Mouse (Mus musculus) megakaryocyte-erythroid progenitor cell, adult 5-6 weeks (primary cell): Measurements from ENCODE around the gene Ank3. TPM values are rescaled to one million over a fixed set of nuclear protein-coding genes. Genes with fewer than 3 reads are reported as not detected.

Experiments used
- ATAC-seq: replicated peaks from 2 replicates; pipeline ENCODE4 v1.8.0; 2016; ENCODE audit warnings: mild to moderate bottlenecking, inconsistent platforms; ENCODE audit not compliant: severe bottlenecking, poor library complexity, low FRiP score, low TSS enrichment
- total RNA-seq, 2 experiments: library from RNA; stranded (forward) in 1 of 2; stranded (reverse) in 1 of 2; fragments of 200-1000, 215-1000 nt in 1 of 2; fragments of >200 nt in 1 of 2; fragmentation: Nextera tagmentation in 1 of 2; gene quantifications; 2 replicates each; pipeline ENCODE4 v1.2.3; 2014 to 2017

Gene Ank3
- total RNA-seq, 2 experiments from 2014 or later: 0.09 TPM; not detected in 1

DNA sequence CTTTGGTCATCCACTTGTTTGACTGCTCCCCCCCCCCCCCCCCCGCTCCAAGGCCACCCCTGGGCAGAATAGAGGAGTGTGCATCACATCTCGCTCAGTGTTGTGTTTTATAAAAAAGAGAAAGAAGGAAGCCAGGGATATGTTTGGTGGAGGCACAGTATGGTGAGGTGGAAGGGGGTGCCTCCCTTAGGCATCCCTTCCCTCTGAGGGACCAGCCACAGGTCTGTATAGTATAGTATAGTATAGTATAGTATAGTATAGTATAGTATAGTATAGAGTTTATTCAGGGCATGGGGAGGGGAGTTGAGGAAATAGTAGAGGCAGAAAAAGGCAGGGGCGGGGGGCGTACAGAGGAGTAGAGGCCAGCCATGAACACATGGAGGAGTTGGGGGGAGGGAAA, 164.4 kb downstream of the Ank3 start:
- ATAC-seq: no peak

DNA sequence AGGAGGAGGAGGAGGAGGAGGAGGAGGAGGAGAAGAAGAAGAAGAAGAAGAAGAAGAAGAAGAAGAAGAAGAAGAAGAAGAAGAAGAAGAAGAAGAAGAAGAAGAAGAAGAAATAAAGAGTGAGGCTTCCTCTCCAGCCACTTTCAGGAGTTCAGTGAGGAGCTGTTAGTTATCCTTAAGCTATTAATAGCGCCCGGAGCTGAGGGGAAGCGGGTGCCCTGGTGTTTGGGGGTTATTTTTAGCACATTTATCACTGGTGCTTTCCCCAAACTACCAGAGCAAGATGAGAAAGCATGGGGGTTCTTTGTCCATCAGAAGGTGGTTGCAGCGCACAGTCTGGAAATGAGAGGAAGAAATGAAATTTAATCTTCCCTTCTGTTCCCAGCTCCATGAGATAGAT, 166.5 kb downstream of the Ank3 start:
- no peak for ATAC-seq

DNA sequence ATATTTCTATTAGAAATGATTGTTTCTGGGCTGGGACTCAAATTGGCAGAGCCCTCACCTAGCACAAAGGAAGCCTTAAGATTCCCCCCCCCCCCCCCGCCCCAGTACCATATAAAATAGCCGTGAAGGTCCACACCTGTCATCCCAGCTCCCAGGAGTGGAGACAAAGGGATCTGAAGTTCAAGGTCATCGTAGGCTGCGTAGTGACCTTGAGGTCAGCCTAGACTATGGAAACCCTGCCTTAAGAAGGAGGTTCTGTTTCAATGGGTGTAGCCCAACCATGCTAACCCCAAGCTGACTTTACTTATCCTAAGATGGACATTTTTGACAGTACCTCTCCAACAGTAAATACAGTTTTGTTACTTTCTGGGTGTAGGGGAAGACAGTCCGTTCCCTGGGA, 170.4 kb downstream of the Ank3 start:
- no peak for ATAC-seq

DNA sequence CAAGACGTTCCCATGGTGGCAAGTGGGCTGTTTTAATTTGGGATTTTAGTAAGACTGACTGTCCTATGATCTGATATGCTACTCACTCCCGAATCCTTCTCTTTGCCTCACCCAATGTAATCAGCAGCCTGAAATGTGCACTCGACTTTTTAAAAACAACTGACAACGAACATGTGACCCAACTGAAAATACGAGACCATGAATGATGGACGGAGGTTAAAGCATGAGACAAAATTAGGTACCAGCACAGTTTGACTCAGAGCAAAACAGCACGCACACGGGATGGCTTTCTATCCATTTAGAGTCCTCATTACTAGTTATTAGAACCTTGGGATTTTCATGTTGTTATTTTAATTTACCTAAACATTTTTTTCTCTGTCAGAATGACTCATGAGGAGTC, 171.2 kb downstream of the Ank3 start:
- no peak for ATAC-seq

DNA sequence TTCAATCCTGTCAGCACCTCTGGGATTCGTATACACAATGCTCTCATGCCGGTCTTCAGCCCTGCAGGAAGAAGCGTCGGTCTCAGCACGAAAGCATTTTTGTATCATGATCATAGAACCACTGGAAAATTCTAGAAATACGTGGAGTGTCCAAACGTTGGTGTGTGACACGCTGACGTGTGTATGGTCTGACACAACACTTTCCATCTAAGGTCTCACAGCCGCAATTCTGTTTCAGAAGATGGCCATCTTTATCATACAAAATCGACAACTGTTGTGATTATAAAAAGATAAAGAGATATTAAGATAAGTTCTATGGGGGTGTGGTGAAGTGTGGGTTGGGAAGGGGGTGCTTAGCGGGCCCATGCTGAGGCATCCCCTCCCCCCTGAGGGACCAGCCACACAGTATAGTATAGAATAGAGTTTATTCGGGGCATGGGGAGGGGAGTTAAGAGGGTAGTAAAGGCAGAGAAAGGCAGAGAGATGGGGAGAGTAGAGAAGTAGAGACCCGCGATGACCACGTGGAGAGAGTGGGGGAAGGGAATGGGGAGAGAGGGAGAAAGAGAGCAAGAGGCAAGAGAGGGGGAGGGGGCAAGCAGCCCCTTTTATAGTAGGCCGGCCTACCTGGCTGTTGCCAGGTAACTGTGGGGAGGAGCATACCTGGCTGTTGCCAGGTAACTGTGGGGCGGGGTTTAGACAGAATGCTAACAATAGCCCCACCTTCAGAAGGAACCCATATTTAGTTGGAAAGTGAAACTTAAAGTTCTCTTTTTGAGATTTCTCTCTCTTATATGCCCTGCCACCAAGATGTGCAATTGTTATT, 172.1 kb downstream of the Ank3 start:
- ATAC-seq: no peak

DNA sequence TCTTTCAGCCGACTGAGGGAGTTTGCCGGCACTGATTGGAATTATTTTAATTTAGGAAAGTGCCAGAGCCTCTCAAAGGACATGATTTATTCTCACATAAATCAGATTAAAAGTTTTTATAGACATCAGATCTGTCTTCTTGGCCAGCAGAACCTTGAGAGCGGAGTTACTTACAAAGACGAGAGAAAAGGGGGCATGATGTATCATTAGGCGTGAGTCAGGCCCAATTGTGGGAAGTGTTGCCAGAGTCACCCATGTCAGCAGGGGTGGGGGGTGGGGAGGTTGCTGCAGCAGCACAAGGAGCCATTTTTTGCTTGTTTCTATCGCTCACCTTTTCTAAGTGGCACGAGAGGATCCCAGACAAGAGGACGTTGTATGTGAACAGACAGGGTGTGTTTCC, 172.8 kb downstream of the Ank3 start:
- ATAC-seq: no peak

DNA sequence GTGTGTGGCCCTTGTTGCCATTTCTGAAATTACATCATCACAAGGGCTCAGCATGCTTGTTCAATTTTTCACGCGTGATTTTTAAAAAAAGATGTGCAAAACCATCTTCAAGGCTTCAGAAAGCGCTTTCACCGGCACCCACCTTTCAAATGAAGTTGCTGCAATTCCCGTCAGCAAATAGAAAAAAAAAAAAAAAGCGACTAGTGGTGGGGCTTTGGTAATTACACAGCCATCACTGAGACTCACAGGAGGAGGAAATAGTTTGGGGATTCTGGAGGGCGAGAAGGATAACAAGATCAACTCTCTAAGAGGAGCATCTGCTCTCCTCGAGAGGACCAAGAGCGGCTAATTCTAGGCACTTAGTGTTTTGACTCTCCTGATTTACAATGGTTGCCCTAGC, 173.4 kb downstream of the Ank3 start:
- ATAC-seq: no peak

DNA sequence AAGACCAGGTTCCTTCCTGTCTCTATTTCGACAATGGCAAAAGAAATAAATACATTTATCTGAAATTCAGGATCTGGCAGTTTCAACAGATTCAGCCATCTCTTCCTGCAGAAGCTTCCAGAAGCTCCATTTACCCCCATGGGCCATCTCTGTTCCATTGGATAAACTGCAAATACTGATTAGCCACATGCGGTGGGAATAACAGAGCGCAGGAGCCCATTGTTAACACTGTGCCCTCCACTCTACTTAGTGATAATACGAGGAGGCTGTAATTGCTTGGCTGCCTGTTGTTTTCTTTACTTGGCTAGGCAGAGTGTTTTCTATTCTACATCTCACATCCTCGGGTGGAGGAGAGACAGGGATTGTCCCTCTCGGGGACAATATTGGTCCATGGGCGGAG, 174.5 kb downstream of the Ank3 start:
- no peak for ATAC-seq

DNA sequence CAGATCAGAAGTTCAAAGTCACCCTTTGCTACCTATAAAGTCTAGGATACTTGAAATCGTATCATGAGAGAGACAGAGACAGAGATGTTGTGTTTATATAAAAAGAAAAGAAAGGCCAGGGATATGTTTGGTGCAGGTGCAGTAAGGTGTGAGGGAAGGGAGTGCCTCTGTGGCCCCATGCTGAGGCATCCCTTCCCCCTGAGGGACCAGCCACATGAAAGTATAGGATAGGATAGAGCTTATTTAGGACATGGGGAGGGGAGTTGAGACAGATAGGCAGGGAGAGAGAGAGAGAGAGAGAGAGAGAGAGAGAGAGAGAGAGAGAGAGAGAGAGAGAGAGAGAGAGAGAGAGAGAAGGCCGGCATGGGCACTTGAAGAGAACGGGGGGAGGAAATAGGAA, 175.2 kb downstream of the Ank3 start:
- no peak for ATAC-seq

DNA sequence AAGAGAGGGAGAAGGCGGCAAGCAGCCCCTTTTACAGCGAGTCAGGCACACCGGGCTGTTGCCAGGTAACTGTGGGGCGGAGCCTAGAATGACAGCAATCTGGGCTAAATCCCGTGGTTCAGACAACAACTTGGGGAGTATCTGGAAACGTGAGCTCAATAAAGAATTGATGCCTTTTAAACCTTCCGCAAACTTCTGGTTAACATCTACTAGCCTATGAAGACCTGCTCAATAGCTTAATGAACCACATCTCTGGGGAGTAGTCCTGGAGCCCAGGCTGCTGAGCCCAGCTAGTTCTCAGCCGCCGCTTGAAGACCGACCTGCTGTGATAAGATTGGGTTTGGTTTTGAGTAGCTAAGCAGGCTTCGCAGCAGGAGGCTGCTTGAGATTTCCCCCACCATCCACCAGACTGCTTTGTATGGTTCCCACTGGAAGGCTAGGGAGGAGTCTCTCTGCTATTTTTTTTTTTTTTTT, 175.7 kb downstream of the Ank3 start:
- ATAC-seq: no peak

DNA sequence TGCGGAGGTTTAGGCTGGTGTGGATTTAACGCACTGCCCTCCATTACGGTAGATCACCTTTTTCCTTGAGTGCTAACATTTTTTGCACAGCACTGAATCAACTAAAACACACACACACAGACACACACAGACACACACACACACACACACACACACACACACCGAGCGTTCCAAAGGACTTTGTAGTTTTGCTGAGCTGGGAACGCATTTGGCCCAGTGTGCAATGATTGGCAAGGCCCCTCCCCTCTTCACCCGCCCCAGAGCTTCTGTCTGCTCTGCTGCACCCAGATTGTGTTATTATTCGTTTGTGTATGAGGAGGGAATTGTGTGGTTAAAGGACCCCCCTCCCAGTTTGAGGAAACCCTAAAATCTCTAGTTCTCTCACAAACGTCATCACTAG, 176.3 kb downstream of the Ank3 start:
- no peak for ATAC-seq

DNA sequence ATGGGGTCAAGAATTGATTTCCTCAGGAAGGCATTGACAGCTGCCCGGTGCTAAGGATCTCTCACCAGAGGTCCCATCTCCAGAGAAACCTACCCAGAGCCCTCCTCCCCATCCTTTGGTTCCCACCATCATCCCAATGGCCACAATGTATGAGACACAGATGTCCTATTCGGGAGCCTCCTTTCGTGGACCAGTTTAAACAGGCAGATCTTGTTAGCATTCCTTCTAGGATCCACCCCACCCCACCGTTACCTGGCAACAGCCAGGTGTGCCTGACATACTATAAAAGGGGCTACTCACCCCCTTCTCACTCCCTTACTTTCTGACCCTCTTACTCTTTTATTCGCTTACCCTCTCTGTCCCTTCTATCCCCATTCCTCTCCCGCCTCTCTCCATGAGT, 176.9 kb downstream of the Ank3 start:
- no peak for ATAC-seq

DNA sequence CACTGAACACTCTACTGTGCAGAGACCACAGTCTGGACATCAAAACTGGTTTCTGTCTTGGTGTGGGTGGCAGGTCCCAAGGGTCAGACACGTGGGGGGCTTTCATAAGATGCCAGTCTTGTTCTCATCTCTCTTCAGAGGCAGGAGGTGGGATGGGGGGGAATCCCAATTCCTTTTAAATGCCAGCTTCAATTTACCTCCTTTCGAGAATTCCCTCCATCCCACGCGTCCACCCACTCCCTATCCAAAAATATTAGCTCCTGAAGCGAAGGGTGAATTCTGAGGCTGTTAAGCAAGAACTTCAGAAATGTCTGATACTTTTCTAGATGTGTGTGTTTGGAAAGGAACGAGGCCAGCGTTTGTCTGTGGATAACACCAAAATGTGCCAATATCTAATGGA, 177.7 kb downstream of the Ank3 start:
- ATAC-seq: no peak

DNA sequence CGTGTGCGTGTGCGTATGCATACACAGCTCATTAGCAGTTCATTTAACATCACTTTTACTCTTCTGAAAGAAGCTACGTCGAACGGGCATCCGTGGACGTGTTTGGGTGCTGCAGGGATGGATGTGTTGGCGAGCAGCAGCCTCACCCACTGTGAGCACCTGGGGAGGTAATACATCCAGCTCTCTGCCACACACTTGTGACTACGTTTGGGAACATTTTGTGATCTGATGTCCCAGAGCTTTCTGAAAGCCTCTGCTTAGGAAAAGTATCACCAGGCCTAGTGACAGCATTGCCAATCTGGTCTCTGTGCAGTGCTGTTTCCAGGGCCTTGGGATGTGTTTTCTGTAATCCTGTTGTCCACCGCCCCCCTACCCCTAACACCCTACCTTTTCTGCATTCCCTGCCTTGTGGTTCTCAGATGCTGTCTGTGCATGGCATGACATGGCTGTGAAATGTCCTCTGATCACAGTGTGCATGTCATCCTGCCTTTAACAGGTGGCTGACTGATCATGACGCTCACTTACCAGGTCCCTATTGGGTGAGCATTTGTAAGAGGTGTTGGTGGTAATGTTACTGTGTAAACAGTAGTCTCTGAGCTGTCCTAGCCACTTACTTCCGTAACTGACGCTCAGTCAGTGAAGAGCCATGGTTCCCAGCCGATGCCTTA, 178.6 kb downstream of the Ank3 start:
- no peak for ATAC-seq

DNA sequence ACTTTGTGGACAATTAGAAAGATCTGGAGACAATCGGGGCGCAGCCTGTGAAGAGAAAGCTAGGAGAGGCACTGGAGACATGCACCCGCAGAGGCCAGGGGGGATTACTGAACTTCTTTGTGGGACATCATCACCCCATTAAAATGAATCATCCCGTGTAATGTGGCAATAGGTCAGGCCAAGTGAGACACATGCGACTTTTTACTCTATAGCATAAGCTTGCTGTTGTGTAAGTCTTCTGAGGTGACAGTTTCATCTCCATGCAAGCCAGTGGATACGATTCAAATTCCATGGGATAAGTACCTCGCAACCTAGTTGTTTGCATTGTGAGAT, 179.1 kb downstream of the Ank3 start:
- no peak for ATAC-seq

DNA sequence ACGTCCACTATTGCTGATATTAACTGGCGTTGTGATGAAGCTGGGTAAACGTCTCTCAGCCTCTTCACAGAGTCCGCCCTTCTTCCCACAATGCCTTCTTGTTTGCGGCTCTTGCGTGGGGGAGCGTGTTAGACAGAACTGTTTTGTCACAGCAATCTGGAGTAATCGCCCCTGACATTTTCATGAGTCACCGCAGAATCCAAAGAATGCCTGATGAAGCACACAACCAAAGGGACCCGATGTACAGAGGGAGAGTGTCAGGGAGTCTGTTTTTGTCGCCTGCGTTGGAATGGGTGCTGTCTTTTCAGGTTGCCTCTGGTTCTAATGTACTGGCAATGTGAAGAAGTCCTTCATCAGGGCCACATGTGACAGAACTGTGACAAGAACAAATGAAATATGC, 181.0 kb downstream of the Ank3 start:
- no peak for ATAC-seq

DNA sequence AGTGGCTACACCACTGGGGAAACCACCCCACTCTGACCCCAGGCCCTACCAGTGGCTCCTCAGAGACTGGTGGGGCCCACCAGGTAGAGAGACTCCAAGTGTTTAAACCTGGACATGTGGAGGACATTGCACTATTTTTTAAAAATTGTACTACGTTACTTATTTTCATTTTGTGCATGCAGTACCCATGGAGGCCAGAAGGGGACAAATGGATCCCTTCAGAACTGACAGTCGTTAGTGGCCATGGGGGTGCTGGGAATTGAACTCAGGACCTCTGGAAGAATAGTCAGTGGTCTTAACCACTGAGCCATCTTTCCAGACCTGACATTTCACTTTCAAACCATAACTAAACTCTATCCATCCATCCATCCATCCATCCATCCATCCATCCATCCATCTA, 183.0 kb downstream of the Ank3 start:
- ATAC-seq: no peak

DNA sequence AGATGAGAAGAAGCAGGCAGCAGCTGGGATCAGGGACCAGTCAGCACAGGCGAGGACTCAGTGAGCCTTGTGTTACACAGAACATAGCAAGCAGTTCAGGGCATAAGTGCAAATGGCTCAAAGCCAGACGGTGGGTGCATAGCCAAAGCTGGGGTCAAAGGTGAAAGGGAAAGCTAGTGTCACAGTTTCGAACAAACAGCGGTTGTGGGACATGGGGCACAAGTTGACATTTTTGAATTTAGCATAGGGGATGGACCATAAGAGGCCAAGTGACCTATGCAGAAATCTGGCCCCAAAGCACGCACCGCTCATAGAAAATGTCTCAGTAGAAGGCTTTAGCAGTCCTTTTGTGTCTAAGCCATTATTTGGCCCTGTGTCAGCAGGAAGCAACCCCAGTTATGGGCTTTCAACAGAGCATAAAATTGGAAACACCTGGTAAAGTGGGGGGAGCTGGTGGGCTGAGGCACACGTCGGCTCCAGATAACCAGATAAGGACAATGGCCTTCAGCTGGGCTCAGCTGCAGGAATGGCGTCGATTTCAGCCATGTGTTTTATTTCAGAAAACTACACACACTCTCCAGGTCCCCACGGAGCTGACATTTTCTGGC, 185.4 kb downstream of the Ank3 start:
- no peak for ATAC-seq

DNA sequence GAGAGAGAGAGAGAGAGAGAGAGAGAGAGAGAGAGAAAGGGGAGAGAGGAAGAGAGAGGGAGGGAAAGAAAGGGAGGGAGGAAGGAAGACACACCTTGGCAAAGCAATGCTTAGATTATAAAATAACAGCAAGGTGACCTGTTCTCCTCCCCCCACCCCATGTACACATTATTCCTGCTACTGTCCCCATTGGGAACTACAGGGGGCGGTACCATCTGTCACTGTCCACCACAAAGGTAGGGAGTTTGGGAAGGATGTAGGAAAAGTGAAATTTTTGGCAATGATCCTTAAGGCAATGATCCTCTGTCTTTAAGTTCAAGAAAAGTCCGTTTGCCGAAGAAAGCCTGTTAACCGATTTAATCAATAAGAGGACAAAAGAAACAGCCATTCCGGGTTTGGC, 186.0 kb downstream of the Ank3 start:
- no peak for ATAC-seq

DNA sequence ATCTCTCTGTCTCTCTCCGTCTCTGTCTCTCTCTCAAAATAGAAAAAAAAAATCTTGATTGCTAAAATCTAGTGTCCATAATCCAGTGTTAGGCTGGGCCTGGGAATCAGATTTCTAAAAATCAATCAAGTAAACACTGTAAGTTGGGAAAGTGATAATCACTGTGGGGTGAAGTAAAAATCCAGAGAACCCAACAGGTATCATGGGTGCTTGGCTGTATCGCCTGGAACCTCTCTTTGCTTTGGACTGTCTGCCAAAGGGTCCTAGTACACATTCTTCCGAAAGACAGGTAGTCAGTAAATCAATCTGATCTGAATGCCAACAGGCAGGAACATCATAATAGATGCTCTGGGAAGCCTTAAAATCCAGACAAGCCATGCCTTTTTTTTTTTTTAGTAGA, 186.7 kb downstream of the Ank3 start:
- no peak for ATAC-seq
